Mouse (Mus musculus) E14TG2a.4 (cell line): ENCODE results near the gene Padi2.

ENCODE experiments used
- CTCF ChIP-seq: conservative IDR thresholded peaks from 2 replicates; pipeline ENCODE4 v1.5.1; 2014; ENCODE audit warnings: low read length
- NANOG ChIP-seq: IDR thresholded peaks from 2 replicates; pipeline ENCODE4 v1.6.1; 2014; ENCODE audit warnings: borderline replicate concordance, low read length, mixed read lengths
- POU5F1 ChIP-seq: IDR thresholded peaks from 2 replicates; pipeline ENCODE4 v1.6.1; 2014; ENCODE audit warnings: low read length, borderline replicate concordance

GRCm38 (mm10) chr4:140957725-140958124 lies 51.6 kb downstream of the Padi2 start:
- TF ChIP-seq CTCF: peak; percentile 98
- no peak for TF ChIP-seq POU5F1
- no peak for TF ChIP-seq NANOG
